Mouse (Mus musculus) forebrain, embryonic 13.5 days (tissue): Measurements from ENCODE around the gene Akap13. TPM values are rescaled to one million over a fixed set of nuclear protein-coding genes. Genes with fewer than 3 reads are reported as not detected.

ENCODE experiments used
- ATAC-seq: fragments of 200-750 bp; cut with Nextera tagmentation; 2 replicates; pipeline ENCODE4 v1.8.0; 2017
- H3K27ac ChIP-seq: fragments of 300-500 bp; sonication (generic); 2 replicates; pipeline ENCODE4 v1.5.1; 2015; ENCODE audit warnings: inconsistent platforms, mild to moderate bottlenecking, moderate library complexity
- H3K27me3 ChIP-seq: fragments of 300-500 bp; sonication (generic); 2 replicates; pipeline ENCODE4 v1.6.1; 2015; ENCODE audit warnings: mild to moderate bottlenecking, inconsistent platforms
- H3K36me3 ChIP-seq: fragments of 300-500 bp; sonication (generic); 2 replicates; pipeline ENCODE4 v1.6.1; 2015; ENCODE audit warnings: mild to moderate bottlenecking, inconsistent platforms; ENCODE audit not compliant: poor library complexity, severe bottlenecking
- H3K4me1 ChIP-seq: fragments of 300-500 bp; sonication (generic); 2 replicates; pipeline ENCODE4 v1.6.1; 2015; ENCODE audit warnings: inconsistent platforms
- H3K4me2 ChIP-seq: fragments of 300-500 bp; sonication (generic); 2 replicates; pipeline ENCODE4 v1.6.1; 2015; ENCODE audit warnings: inconsistent platforms, mild to moderate bottlenecking, moderate library complexity
- H3K4me3 ChIP-seq: fragments of 300-500 bp; sonication (generic); 2 replicates; pipeline ENCODE4 v1.5.1; 2015; ENCODE audit warnings: mild to moderate bottlenecking, inconsistent platforms
- H3K9ac ChIP-seq: fragments of 300-500 bp; sonication (generic); 2 replicates; pipeline ENCODE4 v1.6.1; 2015; ENCODE audit warnings: mild to moderate bottlenecking, inconsistent platforms
- H3K9me3 ChIP-seq: fragments of 300-500 bp; sonication (generic); replicated peaks from 2 replicates; pipeline ENCODE4 v1.6.1; 2016; ENCODE audit warnings: inconsistent platforms
- WGBS: fragments of 180-500 bp; shearing (Covaris S2); methylation state at CpG from one replicate; pipeline ENCODE4 v1.1.7; 2015; 5-methylcytosine and 5-hydroxymethylcytosine counted together
- polyA plus RNA-seq: library from polyadenylated mRNA; unstranded; fragments of >200 nt; fragmentation: Nextera tagmentation; extraction: Ambion mirVana; gene quantifications from 2 replicates; pipeline ENCODE4 v1.2.1, GENCODE M21; 2015

The Akap13 gene
- polyA plus RNA-seq, 1 experiment from 2014 or later = 15.2 TPM

DNA sequence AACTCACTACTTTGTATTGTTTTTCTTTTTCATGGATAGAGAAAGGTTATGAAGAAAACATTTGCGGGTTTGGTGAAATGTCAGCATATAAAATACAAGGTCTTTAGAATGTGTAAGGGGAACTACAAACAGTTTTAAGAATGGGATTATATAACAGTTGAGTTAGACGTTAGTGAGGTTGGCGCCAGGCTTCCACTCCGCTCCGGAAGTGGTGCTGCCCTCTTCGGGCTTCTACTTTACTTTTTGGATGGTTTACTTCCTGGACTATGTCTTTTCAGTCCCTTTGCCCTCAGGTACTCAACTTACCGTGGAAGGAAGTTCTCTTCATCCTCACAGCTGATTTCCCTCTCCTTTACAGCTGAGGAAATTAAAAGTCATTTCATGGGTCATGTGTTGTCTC lies 43.9 kb downstream of the Akap13 start:
- WGBS = 91% methylated on average over 7 of the region's 7 CpGs
- Histone ChIP-seq H3K4me2 (no peak overlapping the region), H3K4me1 (peaks cover 4% of the 10 kb centered on the region; the same call in 1 of the 2 replicates), H3K36me3 (no peaks in the 10 kb centered on the region), H3K9ac (no peak overlapping the region), H3K27ac (no peak overlapping the region), H3K9me3 (no peaks in the 10 kb centered on the region), H3K4me3 (no peak overlapping the region), H3K27me3 (no peaks in the 10 kb centered on the region)
- ATAC-seq = no peak

DNA sequence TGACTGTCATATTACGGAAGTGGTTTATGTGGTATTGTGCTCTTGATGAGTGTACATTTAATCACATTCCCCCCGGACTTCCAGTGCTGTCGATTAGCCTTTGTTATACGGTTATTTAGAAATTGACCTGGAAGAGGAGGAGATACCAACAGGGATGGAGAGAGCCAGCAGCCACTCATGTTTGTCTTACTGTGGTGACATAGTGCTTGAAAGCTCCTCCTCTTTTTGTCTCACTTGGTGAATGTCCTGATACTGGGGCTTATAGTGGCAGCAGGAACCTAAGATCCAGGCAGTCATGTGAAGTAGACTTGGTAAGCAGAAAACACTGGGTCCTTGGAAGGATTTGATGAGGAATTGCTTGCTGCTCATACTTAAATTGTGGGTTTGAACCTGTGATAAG lies 44.8 kb downstream of the Akap13 start:
- H3K9me3 ChIP-seq = no peaks in the 10 kb centered on the region
- no peaks in the 10 kb centered on the region for H3K27me3 ChIP-seq
- no peak overlapping the region for H3K4me3 ChIP-seq
- no peak overlapping the region for H3K4me2 ChIP-seq
- H3K36me3 ChIP-seq = no peaks in the 10 kb centered on the region
- H3K9ac ChIP-seq = no peak overlapping the region
- 93% methylated on average over 4 of the region's 4 CpGs for WGBS
- ATAC-seq = no peak
- H3K27ac ChIP-seq = no peak overlapping the region
- peaks cover 4% of the 10 kb centered on the region; the same call in 1 of the 2 replicates for H3K4me1 ChIP-seq

DNA sequence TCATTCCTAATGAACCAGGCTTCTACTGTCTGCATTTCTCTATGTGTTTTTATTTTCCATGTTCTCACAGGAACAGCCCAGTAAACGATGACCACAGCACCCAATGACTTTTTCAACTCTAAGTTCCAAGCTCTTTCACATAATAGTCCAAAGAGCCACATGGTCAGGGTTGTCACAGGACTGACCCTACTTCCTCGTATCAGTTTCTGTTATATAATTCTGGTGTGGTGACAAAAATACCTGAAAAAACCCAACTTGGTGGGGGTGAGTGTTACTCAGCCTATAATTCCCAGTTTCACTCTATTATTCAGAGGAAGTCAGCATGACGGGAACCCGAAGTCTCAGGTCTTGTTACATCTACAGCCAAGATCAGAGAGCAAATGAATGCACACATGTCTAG lies 45.5 kb downstream of the Akap13 start:
- Histone ChIP-seq H3K4me1 (peaks cover 4% of the 10 kb centered on the region; the same call in 1 of the 2 replicates), H3K36me3 (no peaks in the 10 kb centered on the region), H3K4me2 (no peak overlapping the region), H3K4me3 (no peak overlapping the region), H3K9ac (no peak overlapping the region), H3K27me3 (no peaks in the 10 kb centered on the region), H3K9me3 (no peaks in the 10 kb centered on the region), H3K27ac (no peak overlapping the region)
- WGBS = 89% methylated on average over 4 of the region's 4 CpGs
- ATAC-seq = no peak

DNA sequence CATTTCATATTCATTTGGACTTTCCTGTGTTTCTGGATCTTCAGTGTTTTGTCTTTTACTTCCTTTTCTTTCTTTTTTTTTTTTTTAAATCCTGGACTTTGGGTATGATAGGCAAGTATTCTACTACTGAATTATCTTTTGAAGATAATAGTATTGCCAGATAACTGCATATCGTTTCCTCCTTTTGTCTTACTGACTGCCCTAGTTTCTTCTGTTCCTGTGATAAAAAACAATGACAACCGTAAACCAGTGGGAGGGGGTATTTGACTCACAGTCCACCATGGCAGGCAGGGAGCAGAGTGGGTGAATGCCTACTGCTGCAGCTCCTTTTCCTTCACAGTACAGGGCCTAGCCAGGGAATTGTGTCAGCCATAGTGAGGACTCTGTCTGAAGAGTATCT lies 49.2 kb downstream of the Akap13 start:
- H3K9me3 ChIP-seq = no peaks in the 10 kb centered on the region
- no peak overlapping the region for H3K4me3 ChIP-seq
- H3K4me2 ChIP-seq = no peak overlapping the region
- no peaks in the 10 kb centered on the region for H3K27me3 ChIP-seq
- WGBS = 79% methylated on average over 2 of the region's 2 CpGs
- no peak overlapping the region for H3K9ac ChIP-seq
- H3K4me1 ChIP-seq = no peaks in the 10 kb centered on the region
- no peak overlapping the region for H3K27ac ChIP-seq
- no peaks in the 10 kb centered on the region for H3K36me3 ChIP-seq
- ATAC-seq = no peak

DNA sequence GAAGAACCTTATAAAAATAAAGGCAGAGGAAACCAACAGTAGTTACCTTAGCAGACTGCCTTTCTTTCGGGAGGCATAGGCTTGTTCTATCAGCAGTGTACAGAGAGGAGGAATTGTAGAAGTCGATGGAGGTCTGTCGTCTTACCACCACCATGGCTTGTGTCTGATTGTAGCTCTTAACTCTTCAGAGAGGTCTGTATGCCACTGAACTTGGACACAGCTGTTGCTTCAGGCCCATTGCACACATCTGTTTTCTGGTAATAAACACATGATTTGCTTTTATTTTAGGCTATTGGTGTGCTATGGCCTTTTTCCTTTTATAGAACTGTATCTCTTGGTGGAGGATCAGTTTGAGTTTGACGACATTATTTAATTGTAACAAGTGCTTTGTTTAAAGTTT lies 51.3 kb downstream of the Akap13 start:
- Histone ChIP-seq H3K27me3 (no peaks in the 10 kb centered on the region), H3K4me3 (no peak overlapping the region), H3K4me1 (no peaks in the 10 kb centered on the region), H3K27ac (no peak overlapping the region), H3K9ac (no peak overlapping the region), H3K9me3 (no peaks in the 10 kb centered on the region), H3K4me2 (no peak overlapping the region), H3K36me3 (no peaks in the 10 kb centered on the region)
- no peak for ATAC-seq
- WGBS = 94% methylated on average over 4 of the region's 4 CpGs

DNA sequence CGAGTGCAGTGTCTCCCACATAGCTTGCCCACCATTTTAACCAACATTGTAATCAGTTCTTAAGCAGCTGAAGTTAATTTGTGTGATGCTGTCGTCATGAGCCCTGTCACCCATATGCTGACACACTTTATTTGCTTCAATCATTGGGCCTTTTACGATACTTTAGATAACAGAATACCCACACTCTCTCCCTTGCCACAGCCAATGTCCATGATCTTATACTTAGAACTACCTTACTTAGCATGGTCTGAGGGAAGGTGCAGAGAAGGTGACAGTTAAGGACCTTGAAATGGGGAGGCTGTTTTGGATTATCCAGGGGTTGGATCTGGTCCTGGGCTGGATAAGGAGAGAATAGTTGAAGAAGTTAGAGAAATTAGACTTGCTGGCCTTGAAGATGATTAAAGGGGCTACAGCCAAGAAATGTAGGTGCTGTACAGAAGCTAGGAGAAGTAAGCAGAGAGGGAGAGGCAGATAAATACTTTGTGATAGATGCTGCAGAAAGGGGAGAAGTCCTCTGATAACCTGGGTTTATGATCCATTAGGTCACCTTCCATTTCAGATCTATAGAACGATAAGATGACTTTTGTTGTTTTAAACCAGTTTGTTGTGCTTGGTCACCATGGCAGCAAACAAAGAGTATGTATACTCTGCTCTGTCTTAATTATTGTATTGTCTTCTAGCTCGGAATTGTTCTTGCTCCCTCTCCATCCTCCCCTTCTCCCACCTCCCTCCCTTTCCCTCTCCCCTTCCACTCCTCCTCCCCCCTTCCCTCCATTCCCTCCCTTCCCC lies 53.9 kb downstream of the Akap13 start:
- Histone ChIP-seq H3K27me3 (no peaks in the 10 kb centered on the region), H3K27ac (no peak overlapping the region), H3K9me3 (no peaks in the 10 kb centered on the region), H3K4me2 (no peak overlapping the region), H3K36me3 (no peaks in the 10 kb centered on the region), H3K4me1 (no peaks in the 10 kb centered on the region), H3K9ac (no peak overlapping the region), H3K4me3 (no peak overlapping the region)
- WGBS = 71% methylated on average over 5 of the region's 5 CpGs
- no peak for ATAC-seq

DNA sequence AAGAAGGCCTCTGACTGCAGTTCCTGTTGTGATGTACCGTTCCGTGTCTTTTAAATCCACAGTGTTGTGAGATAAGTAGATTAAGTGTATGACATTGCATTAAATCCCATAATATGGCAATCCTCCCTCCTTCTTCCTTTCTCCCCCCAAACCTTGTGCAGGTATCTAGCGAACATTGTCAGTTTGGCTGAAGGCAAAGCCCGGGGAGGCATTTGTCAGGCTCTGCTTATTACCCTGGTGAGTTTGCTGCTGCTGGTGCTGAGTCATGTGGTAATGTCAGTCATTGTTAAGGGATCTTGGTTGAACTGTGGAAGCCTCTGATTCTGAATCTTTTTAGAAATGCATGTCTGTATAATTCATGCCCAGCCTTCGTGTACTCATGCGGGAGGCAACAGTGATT lies 60.1 kb downstream of the Akap13 start:
- no peak overlapping the region for H3K4me3 ChIP-seq
- 87% methylated on average over 6 of the region's 6 CpGs for WGBS

DNA sequence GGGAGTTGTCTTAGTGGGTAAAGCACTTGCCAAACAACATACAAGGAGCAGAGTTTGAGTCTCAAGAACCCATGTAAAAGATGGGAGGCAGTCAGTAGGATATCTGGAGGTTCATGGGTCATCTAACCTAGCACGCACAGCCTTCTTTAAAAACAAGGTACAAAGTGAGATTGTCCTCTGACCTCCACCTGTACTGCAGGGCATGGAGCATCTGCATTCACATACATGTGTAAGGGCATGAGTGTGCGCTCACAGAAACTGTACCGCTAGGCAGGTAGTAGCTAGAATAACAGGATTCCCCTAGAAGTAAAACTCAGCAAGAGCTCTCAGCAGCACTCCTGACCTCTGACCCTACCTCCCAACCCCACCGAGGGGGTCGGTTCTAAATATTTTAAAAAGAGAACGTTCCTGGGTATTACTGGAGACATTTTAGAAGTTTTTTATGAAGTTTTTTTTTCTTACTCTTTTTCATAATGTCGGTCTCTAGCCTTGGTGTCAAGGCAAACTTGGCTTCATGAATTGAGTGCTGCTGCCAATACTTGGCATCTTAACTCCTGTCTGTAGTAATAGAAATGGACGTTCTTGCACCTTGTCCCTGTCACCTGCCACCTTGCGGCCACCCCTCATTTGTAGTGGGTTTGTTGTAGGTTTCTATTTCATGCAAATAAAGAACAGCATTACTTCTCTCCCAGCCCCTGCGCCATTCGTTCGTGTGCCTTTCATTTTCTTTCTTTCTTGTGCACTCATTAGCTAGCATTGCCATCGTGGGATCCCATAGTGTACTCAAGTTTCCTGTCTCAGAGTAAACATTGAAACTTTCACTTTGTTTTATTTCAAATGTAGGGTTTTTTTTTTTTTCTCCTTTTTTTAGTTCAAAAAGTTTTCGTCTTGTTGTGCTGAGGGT lies 61.6 kb downstream of the Akap13 start:
- Histone ChIP-seq H3K36me3 (no peaks in the 10 kb centered on the region), H3K4me2 (no peak overlapping the region), H3K9me3 (no peaks in the 10 kb centered on the region), H3K9ac (no peak overlapping the region), H3K27ac (no peak overlapping the region), H3K4me3 (no peak overlapping the region), H3K4me1 (peaks cover 14% of the 10 kb centered on the region), H3K27me3 (no peaks in the 10 kb centered on the region)
- ATAC-seq = no peak
- WGBS = 87% methylated on average over 14 of the region's 14 CpGs

More for the DNA sequence above, 60.1 kb downstream of the Akap13 start:
- 0 out of 2 replicates have a peak, but pooled peaks cover 8% of the 10 kb centered on the region for H3K4me1 ChIP-seq
- no peaks in the 10 kb centered on the region for H3K27me3 ChIP-seq
- H3K4me2 ChIP-seq = no peak overlapping the region
- H3K9me3 ChIP-seq = no peaks in the 10 kb centered on the region
- no peak overlapping the region for H3K27ac ChIP-seq
- no peaks in the 10 kb centered on the region for H3K36me3 ChIP-seq
- H3K9ac ChIP-seq = no peak overlapping the region
- no peak for ATAC-seq

DNA sequence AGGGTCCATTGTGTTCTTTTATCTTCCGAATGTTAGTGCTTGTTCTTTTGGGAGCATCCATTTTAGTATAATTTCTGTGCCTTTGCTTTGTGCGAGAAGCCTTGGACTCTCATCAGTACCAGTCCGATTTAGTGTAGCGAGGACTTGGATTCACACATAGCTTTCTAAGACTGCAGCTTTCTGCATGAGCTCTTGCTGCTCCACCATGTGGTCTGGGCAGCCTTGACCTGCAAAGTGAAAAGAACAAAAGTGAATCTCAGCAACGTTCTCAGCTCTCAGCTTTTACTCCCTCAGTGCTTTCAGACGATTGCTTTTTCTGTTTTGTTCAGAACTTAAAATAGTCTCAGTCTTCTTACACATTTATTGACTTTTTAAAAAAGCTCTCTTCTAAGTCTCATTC lies 65.2 kb downstream of the Akap13 start:
- H3K27me3 ChIP-seq = no peaks in the 10 kb centered on the region
- no peak overlapping the region for H3K4me3 ChIP-seq
- peaks cover 14% of the 10 kb centered on the region for H3K4me1 ChIP-seq
- H3K9ac ChIP-seq = no peak overlapping the region
- no peaks in the 10 kb centered on the region for H3K36me3 ChIP-seq
- no peak for ATAC-seq
- no peaks in the 10 kb centered on the region for H3K9me3 ChIP-seq
- 48% methylated on average over 6 of the region's 6 CpGs for WGBS
- no peak overlapping the region for H3K4me2 ChIP-seq
- no peak overlapping the region for H3K27ac ChIP-seq

DNA sequence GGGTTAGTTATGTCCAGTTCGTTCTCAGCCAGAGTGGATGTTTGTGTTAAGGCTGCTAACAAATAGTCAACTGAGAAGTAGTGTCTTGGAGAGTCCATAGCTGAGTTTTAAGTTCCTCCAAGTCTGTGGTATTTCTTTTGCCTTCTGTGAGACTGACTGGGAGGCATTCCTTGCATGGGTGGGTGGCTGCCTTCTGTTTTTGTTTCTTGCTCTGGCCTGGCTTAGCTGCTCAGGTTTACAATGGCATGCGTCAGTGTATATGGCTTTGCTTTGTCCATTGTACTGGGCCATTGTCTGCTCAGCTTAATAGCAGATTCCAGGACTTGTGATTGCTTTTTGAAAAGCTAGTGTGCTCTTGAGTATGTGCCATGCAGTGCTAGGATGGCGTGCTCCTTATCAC lies 65.9 kb downstream of the Akap13 start:
- H3K4me1 ChIP-seq = peaks cover 14% of the 10 kb centered on the region
- H3K27ac ChIP-seq = no peak overlapping the region
- 33% methylated on average over 3 of the region's 3 CpGs for WGBS
- no peaks in the 10 kb centered on the region for H3K36me3 ChIP-seq
- no peaks in the 10 kb centered on the region for H3K27me3 ChIP-seq
- no peak overlapping the region for H3K9ac ChIP-seq
- no peak overlapping the region for H3K4me3 ChIP-seq
- no peaks in the 10 kb centered on the region for H3K9me3 ChIP-seq
- ATAC-seq = no peak
- H3K4me2 ChIP-seq = no peak overlapping the region

DNA sequence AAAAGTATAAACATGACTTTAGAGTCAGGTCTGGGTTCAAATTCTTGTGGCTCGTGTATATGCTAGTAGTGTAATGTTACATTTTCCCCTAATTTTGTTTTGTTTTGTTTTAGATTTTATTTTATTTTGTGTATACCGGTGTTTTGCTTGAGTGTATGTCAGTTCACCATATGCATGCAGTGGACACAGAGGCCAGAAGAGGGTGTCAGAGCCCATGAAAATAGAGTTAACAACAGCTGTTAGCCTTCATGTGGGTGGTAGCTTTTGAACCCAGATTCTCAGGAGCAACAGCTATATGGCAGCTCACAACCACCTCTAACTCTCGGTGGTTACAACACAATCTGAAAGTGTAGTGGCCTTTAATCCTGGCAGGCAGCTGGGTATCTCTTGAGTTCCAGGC lies 66.9 kb downstream of the Akap13 start:
- no peaks in the 10 kb centered on the region for H3K27me3 ChIP-seq
- ATAC-seq = no peak
- no peaks in the 10 kb centered on the region for H3K9me3 ChIP-seq
- WGBS = 84% methylated on average over 3 of the region's 3 CpGs
- H3K27ac ChIP-seq = no peak overlapping the region
- peaks cover 14% of the 10 kb centered on the region for H3K4me1 ChIP-seq
- no peak overlapping the region for H3K4me3 ChIP-seq
- no peaks in the 10 kb centered on the region for H3K36me3 ChIP-seq
- no peak overlapping the region for H3K9ac ChIP-seq
- no peak overlapping the region for H3K4me2 ChIP-seq

DNA sequence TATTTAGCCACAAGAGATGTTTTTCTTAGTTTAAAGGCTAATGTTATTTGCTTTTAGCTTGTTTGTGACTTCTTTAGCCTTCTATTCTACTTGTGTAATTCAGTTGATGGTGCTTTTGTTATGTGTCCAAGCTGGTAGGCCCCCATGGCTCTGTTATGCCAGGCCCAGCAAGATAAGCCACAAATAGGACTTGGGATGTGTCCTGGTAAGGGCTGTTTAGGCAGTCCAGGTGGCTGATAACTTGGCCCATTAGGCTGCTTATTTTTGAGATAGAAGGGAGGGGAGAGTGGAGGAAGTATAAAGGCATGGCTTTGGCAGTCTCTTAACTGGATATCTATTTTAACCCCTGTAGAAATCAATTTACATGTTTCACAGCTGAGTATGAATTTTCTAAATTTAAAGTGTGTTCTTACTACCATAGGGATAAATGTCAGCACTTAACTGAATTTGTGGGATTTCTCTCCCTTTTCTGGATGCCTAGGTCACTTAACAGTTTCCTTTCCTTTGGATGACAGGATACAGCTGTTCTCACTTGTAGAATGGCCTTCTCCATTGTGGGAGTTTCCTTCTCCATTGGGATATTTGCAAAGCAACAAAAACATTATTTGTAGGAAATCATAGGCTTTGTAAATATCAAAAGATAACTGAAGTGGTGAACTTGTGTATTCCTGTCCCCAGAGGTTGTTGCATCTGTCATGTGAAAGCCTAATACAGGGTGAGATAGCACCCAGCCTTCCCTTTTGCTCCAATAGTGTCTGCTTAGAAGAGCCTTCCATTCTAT lies 69.6 kb downstream of the Akap13 start:
- H3K4me2 ChIP-seq = no peak overlapping the region
- H3K9ac ChIP-seq = no peak overlapping the region
- H3K4me3 ChIP-seq = no peak overlapping the region
- H3K9me3 ChIP-seq = no peaks in the 10 kb centered on the region
- no peaks in the 10 kb centered on the region for H3K36me3 ChIP-seq
- no peak for ATAC-seq
- H3K4me1 ChIP-seq = peaks cover 6% of the 10 kb centered on the region
- no peaks in the 10 kb centered on the region for H3K27me3 ChIP-seq
- H3K27ac ChIP-seq = no peak overlapping the region
